Mouse (Mus musculus): ENCODE results near the gene Sypl2.

Gene Sypl2

DNA sequence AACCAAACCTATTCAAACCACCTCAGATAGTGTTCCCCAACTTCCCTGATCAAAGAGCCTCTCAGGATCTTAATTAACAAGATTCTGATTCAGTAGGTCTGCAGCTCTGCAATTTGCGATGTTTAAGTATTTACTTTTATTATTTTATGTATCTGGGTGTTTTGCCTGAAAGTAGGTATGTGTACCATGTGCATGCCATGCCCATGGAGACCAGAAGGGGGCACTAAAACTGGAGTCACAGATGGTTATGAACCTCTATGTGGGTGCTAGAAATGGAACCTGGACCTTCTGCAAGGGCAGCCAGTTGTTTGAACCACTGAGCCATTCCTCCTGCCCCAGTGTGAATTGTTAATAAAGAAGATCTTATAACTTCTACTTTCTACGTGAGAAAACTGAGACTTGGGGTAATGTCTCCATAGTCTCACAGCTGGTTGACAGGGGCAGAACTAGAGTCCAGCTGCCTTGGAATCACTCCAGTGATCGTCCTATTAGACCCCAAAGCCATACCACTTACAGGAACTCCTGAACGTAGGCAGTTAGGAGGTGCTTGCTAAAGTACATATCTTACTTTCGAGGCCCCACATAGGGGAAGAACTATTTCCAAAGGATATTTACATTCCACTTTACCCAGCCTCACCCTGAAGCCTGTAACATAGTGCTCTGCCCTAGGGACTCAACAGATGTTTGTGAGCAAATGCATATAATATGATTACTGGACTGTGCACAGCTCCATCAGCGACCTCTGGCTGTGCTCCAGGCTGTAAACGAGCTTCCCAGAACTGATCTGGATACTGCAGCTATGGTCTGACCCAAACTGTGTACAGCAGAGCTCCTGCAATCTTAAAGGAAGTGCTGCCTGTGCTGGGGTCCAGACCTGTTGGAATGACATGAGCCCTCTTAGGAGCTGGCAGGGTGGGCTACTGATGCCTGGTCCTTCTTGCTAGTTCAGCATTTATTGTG lies 47.4 kb downstream of the Sypl2 start:
- no peak for DNase-seq (ENCODE audit: low spot score in 2 of 2)

DNA sequence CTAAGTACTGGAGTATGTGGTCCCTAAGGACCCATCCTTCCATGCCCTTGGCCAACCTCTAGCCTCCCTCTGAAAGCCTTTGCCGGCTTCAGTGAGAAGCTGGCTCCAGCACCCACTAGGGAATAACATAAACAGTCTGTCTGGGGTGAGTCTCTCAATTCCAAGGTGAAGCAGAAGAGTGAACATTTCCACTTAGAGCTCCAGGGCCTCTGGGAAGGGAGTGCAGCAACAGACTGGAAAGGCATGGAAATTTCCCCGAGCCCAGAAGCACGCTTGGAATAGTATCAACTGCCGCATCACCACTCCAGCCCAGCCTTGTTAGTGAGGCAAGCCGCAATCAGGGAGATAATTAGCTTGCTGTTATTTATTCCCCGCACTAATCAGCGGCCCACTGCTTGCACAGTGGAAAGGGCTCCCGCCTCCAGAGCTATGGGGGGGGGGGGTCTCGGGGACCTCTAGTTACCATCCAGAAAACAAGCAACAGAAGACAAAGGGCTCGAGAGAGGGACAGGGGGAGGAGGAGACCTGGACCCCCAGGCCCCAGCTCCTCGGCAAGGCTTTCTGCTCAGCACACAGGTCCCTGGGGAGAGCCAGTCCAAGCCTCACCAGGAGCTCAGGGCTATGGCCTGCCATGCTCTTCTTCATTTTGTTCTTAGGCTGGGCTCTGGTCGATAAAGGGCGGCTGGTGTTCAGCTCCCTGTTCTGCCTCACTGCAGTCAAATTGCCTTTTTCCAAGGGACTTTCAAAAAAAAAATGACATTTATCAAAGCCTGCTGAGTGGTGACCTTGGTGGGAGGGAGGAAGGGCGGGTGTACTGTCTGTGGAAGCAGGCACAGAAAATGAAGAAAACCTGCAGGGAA lies 51.5 kb downstream of the Sypl2 start:
- peak; percentile 63 for DNase-seq (ENCODE audit: low spot score in 2 of 2)

DNA sequence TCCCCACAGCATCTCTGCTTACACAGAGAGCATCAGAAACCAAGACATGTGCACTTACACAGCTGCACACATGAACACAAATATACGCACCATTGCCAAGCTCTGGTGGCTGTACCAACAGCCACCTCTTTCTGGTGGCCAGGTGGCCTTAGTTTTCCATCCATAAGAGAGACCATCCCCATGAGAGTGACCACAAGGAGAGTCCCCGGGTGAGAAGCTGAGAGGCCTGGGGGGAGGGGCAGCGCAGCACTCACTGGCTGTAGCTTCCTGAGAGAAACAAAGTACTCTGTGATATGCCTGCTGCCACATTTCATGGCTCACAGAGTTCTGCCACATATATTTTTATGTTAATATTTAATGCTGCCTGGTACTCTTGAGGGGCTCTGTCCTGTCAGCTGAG lies 57.2 kb downstream of the Sypl2 start:
- DNase-seq (ENCODE audit: low spot score in 2 of 2), result peak in 1 of 2 experiments; percentile 5

DNA sequence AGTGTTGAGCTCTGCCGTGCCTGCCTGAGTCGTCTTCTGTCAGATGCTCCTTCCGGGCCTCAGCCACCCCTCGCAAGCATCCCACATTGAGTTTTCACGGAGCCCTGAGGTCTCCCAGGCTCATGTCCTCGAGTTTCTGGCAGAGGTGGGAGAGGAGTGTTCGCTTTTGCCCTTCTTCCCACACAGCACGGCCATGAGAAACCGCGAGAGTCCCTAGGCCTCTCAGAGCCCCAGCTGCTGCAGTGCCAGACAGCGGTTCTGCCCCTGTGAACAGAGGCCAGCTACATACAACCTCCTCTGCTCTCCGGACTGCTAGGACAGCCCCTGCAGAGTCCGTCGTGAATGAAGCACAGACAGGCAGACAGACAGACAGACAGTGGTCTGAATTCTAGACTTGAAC lies 58.9 kb downstream of the Sypl2 start:
- peak in 1 of 2 experiments; percentile 8 for DNase-seq (ENCODE audit: low spot score in 2 of 2)

DNA sequence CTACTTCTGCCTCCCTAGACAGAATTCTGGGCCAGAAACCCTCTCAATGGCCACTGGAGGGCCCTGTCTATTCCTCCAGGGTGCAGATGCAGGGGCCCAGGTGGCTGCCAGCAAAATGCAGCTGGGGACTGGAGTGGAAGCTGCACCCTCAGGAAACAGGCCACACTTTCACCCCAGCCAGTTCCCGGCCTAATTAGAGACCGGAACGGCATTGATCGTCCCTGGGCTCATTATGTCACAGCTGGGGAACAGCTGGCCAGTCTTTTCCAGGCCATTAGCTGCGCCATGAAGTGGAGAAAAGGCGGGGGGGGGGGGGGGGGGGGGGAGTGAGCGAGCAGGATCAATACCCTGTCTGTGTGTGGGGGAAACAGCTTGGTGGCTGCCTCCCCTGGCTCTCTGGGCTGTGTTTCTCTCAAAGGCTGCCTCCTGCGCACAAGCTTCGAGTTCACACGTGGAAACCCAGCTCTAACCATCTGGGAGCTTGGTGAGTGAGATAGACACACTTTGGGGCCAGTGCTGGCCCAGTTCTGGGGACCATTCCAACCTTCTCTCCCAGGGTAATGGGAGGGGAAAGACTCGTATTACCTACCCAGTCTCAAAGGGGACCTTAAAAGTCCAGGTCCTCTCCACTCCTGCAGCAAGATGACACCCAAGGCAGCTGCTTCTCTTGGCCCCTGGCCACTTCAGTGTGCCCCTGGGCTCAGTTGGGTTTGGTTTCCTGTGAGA lies 59.8 kb downstream of the Sypl2 start:
- peak; percentile 63 to 71 for DNase-seq (ENCODE audit: low spot score in 2 of 2)

DNA sequence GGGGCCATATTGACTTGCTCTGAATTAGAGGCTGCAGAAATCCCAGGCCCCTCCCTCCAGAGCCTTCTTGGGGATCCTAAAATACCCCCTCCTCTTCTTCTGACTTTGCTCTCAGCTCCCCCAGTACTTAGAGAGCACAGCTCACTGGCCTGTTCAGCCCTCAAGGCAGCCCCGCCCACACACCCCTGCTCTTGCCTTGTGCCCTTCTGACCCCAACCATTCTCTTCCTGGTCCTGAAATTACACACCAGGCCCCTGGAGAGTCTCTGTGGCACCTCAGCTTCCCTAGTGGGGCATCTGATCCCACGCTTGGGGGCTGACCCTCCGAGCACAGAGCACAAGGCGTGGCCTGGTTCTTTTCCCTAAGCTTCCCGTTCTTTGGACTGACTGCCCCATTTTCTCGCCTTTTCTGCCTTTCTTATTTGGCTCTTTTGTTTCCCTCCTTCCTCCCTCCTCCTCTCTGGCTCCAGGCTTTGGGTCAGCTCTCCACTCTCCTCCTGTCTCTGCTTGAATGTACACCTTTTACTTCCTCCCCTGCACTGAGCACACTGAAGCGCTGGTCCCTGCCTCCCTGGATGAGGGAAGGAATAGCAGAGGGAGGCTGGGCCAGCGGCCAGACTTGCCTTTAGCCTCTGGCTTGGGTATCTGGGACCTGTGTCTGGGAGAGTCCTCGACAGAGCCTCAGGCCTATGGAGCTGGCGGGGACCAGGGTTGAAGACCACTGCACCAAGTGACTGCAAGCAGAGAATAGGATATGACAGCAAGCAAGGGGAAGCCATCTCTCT lies 60.7 kb downstream of the Sypl2 start:
- no peak for DNase-seq (ENCODE audit: low spot score in 2 of 2)

DNA sequence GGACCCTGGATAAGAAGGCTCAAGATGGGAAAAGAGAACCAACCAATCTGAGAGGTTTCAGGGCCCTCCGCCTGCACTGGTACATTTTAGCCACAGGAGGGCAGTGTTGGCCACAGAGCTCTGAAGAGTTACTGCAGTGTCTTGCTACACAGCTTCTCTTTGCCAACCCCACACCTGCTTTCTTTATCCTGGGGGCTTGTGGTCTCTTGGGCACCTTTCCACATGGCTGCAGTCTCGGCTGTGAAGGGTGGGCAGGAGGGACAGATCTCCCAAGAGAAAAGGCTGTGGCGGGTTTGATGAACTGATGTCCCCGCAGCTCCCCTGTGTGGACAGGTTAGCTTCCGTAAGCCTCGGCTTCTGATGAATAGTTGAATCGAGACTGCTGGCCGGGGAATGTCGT lies 61.6 kb downstream of the Sypl2 start:
- DNase-seq (ENCODE audit: low spot score in 2 of 2), result peak; percentile 78 to 87

DNA sequence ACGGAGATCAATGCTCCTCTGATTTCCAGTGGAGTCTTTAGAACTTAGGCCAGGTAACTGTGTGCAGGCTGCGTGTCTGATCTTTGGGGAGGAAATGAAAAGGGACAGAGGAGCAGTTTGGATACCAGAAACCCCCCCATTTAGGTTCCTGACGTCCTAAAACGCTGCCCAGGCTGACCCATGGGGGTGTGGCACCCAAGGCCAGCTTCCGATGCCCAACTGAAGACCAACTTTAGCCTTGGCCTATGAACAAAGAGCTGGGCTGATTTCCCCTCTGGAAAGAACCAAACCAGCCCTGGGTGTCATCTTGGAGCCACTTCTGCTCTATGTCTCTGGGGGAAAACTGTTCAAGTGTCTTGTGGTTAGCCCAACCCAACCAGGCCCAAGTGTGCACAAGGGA lies 62.4 kb downstream of the Sypl2 start:
- no peak for DNase-seq (ENCODE audit: low spot score in 2 of 2)
